9 mouse cellular contexts compared by ENCODE assay signal in the genomic region with DNA sequence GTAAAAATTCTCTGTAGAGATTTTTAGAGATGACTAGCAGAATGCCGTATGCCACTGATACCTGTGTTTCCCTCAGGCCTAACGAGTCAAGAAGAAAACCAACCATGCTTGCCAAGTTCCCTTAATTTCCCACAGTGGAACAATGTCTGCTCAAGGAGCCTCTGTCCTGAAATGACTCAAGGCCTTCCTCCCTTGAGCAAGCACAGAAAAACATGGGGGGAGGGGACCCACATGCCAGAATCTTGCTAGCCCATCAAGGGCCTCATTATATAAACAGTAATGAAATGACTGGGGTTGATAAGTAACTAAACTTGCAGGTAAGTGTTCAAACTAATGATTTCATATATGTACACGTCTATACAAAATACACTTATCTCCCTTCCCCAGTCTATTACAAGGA.
DNase-seq lines count a peak whose midpoint lies in the region; ATAC-seq and TF ChIP-seq lines count a peak whose summit lies in the region.
"Had no signal": no experiment of that assay in that cellular context is flagged by ENCODE, and none has a peak within 500 bp of the region (broad histone marks: within the 10 kb centered on the region; RNA-seq: fewer than 3 reads in every experiment).

No protein-coding gene starts in this region.

- no peak for TF ChIP-seq POLR2A in embryonic fibroblast, embryonic 13.5 days (IDR thresholded peaks at IDR 0.05; ENCODE audit: low read depth, low read length)
- TF ChIP-seq POLR2A in cerebellum, adult 2 months (IDR thresholded peaks at IDR 0.05; ENCODE audit: borderline replicate concordance, insufficient read depth, low read length) = no peak

- H3K36me3 ChIP-seq in limb, embryonic 13.5 days = no peaks in the 10 kb centered on the region
- H3K36me3 ChIP-seq: limb, embryonic 15.5 days had no signal

- no peak overlapping the region for H3K4me3 ChIP-seq in embryonic fibroblast, embryonic 13.5 days (ENCODE audit: insufficient read depth, low read length)
- H3K4me3 ChIP-seq in limb, embryonic 13.5 days = no peak overlapping the region
- H3K4me3 ChIP-seq in cerebellum, adult 2 months (replicated peaks; ENCODE audit: insufficient read depth, low read depth, low read length) = no peak overlapping the region
- H3K4me3 ChIP-seq: limb, embryonic 15.5 days had no signal

- H3K9me3 ChIP-seq in limb, embryonic 13.5 days = no peaks in the 10 kb centered on the region
- H3K9me3 ChIP-seq: limb, embryonic 15.5 days had no signal

- H3K4me1 ChIP-seq in embryonic fibroblast, embryonic 13.5 days (ENCODE audit: control insufficient read depth, insufficient read depth, low read length) = peaks cover 13% of the 10 kb centered on the region; the same call in 1 of the 2 replicates
- H3K4me1 ChIP-seq in limb, embryonic 13.5 days = peaks cover 19% of the 10 kb centered on the region
- no peaks in the 10 kb centered on the region; the same call in 1 of the 2 replicates for H3K4me1 ChIP-seq in cerebellum, adult 2 months (ENCODE audit: control insufficient read depth, insufficient read depth, low read length)

- H3K4me2 ChIP-seq in limb, embryonic 13.5 days (replicated peaks) = no peak overlapping the region
- H3K4me2 ChIP-seq: limb, embryonic 15.5 days had no signal

- H3K27ac ChIP-seq in embryonic fibroblast, embryonic 13.5 days (ENCODE audit: insufficient read depth, low read length) = peak overlapping the region; percentile 93; the same call in 1 of the 2 replicates
- H3K27ac ChIP-seq in limb, embryonic 13.5 days = 0 out of 2 replicates have a peak overlapping the region, but pooled peaks have one; percentile 65
- H3K27ac ChIP-seq in cerebellum, adult 2 months (ENCODE audit: insufficient read depth, low read length) = no peak overlapping the region

- intact Hi-C loops in gastrocnemius, postnatal 14 days (cut with DNase I; ENCODE audit: low total_unique reads) = loop anchor here (10.0 kb wide), 1 partner anchor 361 kb away; no protein-coding TSS in a partner anchor

- TF ChIP-seq CTCF in embryonic fibroblast, embryonic 13.5 days (IDR thresholded peaks at IDR 0.05; ENCODE audit: borderline replicate concordance, insufficient read depth, low read length) = no peak
- no peak for TF ChIP-seq CTCF in cerebellum, adult 2 months (IDR thresholded peaks at IDR 0.05; ENCODE audit: borderline replicate concordance, insufficient read depth, low read depth, low read length)

- H3K27me3 ChIP-seq in limb, embryonic 13.5 days = no peaks in the 10 kb centered on the region
- H3K27me3 ChIP-seq in cerebellum, adult 2 months (ENCODE audit: control insufficient read depth, insufficient read depth, low read length) = no peaks in the 10 kb centered on the region
- H3K27me3 ChIP-seq: limb, embryonic 15.5 days had no signal

- ATAC-seq in limb, embryonic 13.5 days (ENCODE audit: low FRiP score, low read depth) = no peak

- WGBS in limb, embryonic 13.5 days = 42% methylated on average over 3 of the region's 3 CpGs
- 65% methylated on average over 3 of the region's 3 CpGs for whole genome bisulfite sequencing in cerebellum, adult 2 months

- H3K9ac ChIP-seq in limb, embryonic 13.5 days = no peak overlapping the region
- H3K9ac ChIP-seq: limb, embryonic 15.5 days had no signal

- DNase-seq in gastrocnemius, adult 18-20 months (ENCODE audit: low spot score) = peak; percentile 12
- DNase-seq in gastrocnemius, postnatal 14 days = no peak
- DNase-seq in A20 (ENCODE audit: low read depth, low spot score) = peak; percentile 7
- DNase-seq in left cerebral cortex, adult 18-20 months (ENCODE audit: low spot score in 2 of 2) = no peak
- DNase-seq in cerebellum, postnatal 36 days = no peak
- DNase-seq in cerebellum, adult 2 months = no peak

Comparison
In these comparisons a context has a peak if more than half of its experiments do, and no peak if none do; other contexts are left out.
1. DNase-seq: peak in gastrocnemius, adult 18-20 months (single experiment) and A20 (single experiment); none in gastrocnemius, postnatal 14 days (single experiment), left cerebral cortex, adult 18-20 months (0 of 2), cerebellum, postnatal 36 days (0 of 2) and cerebellum, adult 2 months (0 of 2).